Mouse (Mus musculus) neural tube, embryonic 14.5 days (tissue): ENCODE measurements around the gene Atp11a. TPM values are rescaled to one million over a fixed set of nuclear protein-coding genes. Genes with fewer than 3 reads are reported as not detected.

ENCODE experiments used
- ATAC-seq: fragments of 200-750 bp; cut with Nextera tagmentation; 2 replicates; pipeline ENCODE4 v1.8.0; 2017; ENCODE audit warnings: low read depth, mild to moderate bottlenecking, moderate TSS enrichment, moderate library complexity
- H3K27ac ChIP-seq: fragments of 300-500 bp; sonication (generic); 2 replicates; pipeline ENCODE4 v1.5.1; 2014; ENCODE audit warnings: low read depth, mild to moderate bottlenecking, control low read depth, low read length, moderate library complexity, mixed read lengths
- H3K27me3 ChIP-seq: fragments of 300-500 bp; sonication (generic); 2 replicates; pipeline ENCODE4 v1.6.1; 2014; ENCODE audit warnings: low read length; ENCODE audit not compliant: control insufficient read depth, insufficient read depth
- H3K36me3 ChIP-seq: fragments of 300-500 bp; sonication (generic); 2 replicates; pipeline ENCODE4 v1.6.1; 2014; ENCODE audit warnings: low read length, mixed read lengths; ENCODE audit not compliant: control insufficient read depth, insufficient read depth
- H3K4me1 ChIP-seq: fragments of 300-500 bp; sonication (generic); 2 replicates; pipeline ENCODE4 v1.6.1; 2014; ENCODE audit warnings: low read length; ENCODE audit not compliant: control insufficient read depth, insufficient read depth
- H3K4me2 ChIP-seq: fragments of 300-500 bp; sonication (generic); 2 replicates; pipeline ENCODE4 v1.6.1; 2014; ENCODE audit warnings: mild to moderate bottlenecking, low read depth, low read length, control low read depth
- H3K4me3 ChIP-seq: fragments of 300-500 bp; sonication (generic); 2 replicates; pipeline ENCODE4 v1.5.1; 2014; ENCODE audit warnings: low read depth, low read length, control low read depth, mixed read lengths
- H3K9ac ChIP-seq: fragments of 300-500 bp; sonication (generic); replicated peaks from 2 replicates; pipeline ENCODE4 v1.6.1; 2014; ENCODE audit warnings: low read depth, mild to moderate bottlenecking, control low read depth, low read length, mixed read lengths
- H3K9me3 ChIP-seq: fragments of 300-500 bp; sonication (generic); 2 replicates; pipeline ENCODE4 v1.6.1; 2016; ENCODE audit warnings: low read length; ENCODE audit not compliant: control insufficient read depth
- WGBS: fragments of 180-500 bp; shearing (Covaris S2); extraction: QIAGEN DNeasy Blood & Tissue Kit; methylation state at CpG from one replicate; pipeline ENCODE4 v1.1.7; 2014; 5-methylcytosine and 5-hydroxymethylcytosine counted together
- polyA plus RNA-seq: library from polyadenylated mRNA; unstranded; fragments of >200 nt; fragmentation: Nextera tagmentation; extraction: Ambion mirVana; gene quantifications from 2 replicates; pipeline ENCODE4 v1.2.1, GENCODE M21; 2014

The Atp11a gene
- polyA plus RNA-seq, 1 experiment from 2014 or later: 17.1 TPM

DNA sequence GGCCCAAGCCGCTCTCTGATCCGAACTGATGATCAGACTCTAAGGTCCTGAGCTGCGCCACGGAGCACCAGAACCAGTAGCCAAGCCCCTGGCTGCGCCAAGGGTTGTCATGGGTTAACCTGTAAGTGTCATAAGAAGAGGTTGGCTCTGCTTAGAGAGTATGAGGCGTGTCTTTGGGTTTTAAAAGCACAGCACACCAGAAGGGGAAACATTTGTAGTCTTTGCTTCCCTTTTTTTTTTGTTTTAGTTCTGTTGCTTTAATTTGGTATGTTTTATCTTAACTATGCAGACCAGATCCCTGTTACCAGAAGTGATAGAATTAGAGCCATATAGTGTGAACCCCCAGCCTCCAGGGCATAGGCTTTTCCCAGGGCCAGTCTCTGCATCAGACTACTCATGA lies 123.3 kb downstream of the Atp11a start:
- no peaks in the 10 kb centered on the region for H3K36me3 ChIP-seq
- H3K9ac ChIP-seq: no peak overlapping the region
- ATAC-seq: no peak
- H3K9me3 ChIP-seq: no peaks in the 10 kb centered on the region
- H3K4me3 ChIP-seq: no peak overlapping the region
- H3K4me2 ChIP-seq: no peak overlapping the region
- no peaks in the 10 kb centered on the region for H3K27me3 ChIP-seq
- H3K4me1 ChIP-seq: no peaks in the 10 kb centered on the region
- no peak overlapping the region for H3K27ac ChIP-seq
- 95% methylated on average over 6 of the region's 6 CpGs for WGBS

DNA sequence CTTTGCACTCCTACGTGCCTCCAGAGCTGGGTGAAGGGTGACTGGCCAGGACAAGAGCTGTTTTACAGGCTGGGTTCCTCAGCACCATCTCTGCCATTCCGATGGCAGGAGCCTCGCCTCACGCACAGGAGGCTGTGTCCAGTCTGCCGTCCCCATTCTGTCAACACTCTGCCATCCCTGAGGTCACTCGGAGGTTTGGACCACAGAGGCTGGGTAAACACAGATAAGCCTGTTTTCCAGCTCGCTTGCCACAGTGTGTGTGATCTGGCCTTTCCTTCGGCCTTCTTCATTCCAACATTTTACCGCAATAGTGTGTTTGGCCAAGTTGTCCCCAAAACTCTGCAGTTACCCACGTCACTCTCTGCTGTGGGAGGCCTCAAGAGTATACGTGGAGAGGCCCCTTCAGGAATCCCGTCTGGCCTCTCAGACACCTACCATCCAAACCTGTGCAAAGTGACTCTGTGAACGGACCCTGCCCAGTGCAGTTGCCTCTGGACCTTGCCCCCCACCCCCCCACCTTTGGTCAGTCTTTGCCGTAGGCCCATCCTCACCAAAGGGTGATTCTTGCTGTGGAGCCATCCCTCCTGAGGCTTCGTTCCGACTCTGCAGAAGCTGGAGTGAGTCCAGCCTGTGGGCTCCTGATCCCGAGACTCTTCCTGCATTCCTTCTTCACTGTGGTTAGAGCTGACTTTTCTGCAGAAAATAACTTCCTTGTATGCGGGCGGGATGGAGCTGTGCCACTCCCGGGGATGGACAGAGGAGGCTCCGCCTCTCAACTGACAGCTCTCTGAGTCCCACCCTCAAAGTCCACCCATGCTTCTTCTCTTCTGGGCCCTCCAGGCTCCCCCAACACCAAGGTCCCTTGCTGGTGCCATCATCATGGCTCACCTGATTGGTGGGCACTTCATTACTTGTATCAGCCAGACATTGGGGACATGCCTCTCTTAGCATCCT lies 126.5 kb downstream of the Atp11a start:
- Histone ChIP-seq H3K27ac (no peak overlapping the region), H3K4me1 (no peaks in the 10 kb centered on the region), H3K27me3 (no peaks in the 10 kb centered on the region), H3K4me3 (no peak overlapping the region), H3K9ac (no peak overlapping the region), H3K36me3 (no peaks in the 10 kb centered on the region), H3K9me3 (no peaks in the 10 kb centered on the region), H3K4me2 (no peak overlapping the region)
- no peak for ATAC-seq
- WGBS: 91% methylated on average over 21 of the region's 21 CpGs

DNA sequence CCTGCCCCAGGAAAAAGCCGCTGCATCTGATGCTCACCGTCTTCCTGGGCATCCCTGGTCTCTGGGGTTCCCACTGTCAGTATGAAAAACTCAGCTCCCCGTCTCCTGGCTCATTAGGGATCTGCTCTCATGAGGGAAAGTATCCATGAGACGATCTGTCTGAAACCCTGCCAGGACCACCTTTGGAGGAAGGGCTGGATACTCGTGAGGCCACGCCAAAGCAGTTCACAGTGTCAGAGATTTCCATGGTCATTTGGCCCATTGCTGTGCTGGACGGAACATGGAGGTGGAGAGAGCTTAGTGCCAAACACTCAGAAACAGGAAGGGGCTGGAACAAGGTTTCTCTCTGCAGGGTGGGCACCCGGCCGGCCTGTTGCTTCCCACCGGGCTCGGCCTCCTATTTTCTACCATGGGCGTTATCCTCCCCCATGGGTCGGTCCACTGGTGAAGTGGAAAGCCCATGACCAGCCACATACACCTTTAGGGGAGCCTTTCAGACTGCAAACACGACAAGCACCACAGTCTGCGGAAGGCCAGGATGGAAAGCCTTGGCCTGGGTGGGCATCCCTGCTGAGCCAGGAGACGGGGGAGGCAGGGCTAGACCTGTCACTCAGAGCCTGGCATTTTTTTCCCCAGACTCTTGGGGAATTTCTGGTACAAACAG lies 131.1 kb downstream of the Atp11a start:
- ATAC-seq: no peak
- no peaks in the 10 kb centered on the region for H3K4me1 ChIP-seq
- H3K4me2 ChIP-seq: no peak overlapping the region
- no peaks in the 10 kb centered on the region for H3K36me3 ChIP-seq
- no peak overlapping the region for H3K9ac ChIP-seq
- no peaks in the 10 kb centered on the region for H3K9me3 ChIP-seq
- H3K4me3 ChIP-seq: no peak overlapping the region
- WGBS: 88% methylated on average over 16 of the region's 16 CpGs
- no peak overlapping the region for H3K27ac ChIP-seq
- no peaks in the 10 kb centered on the region for H3K27me3 ChIP-seq

DNA sequence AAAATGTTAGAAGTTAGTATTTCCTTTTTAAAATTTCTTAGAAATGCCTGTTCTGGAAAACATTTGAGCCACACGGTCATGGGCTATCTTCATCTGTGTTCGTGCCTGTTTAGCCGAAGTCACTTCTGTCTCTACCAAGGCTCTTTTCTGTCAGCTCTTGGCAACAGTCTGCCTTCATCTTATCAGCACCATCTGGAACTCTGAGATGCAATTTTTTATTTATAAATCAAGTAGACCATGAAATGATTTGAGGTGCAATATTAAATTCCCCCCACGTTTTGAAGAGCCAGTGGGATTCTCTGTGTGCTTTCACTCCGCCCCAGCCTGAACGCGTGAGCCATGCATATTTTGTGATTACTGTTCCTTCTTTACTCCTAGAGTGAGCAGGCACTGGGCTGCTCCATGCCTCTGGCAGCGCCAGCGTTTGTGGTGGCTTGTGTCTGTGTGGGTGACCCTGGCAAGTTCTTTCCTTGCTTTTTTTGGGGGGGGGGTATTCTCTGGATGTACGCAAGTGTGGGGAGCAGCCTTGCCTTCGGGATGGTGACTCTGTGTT lies 132.3 kb downstream of the Atp11a start:
- no peak overlapping the region for H3K4me2 ChIP-seq
- H3K27me3 ChIP-seq: no peaks in the 10 kb centered on the region
- no peaks in the 10 kb centered on the region for H3K9me3 ChIP-seq
- H3K27ac ChIP-seq: no peak overlapping the region
- no peak overlapping the region for H3K9ac ChIP-seq
- H3K4me3 ChIP-seq: no peak overlapping the region
- H3K4me1 ChIP-seq: no peaks in the 10 kb centered on the region
- 89% methylated on average over 11 of the region's 11 CpGs for WGBS
- H3K36me3 ChIP-seq: no peaks in the 10 kb centered on the region
- no peak for ATAC-seq

DNA sequence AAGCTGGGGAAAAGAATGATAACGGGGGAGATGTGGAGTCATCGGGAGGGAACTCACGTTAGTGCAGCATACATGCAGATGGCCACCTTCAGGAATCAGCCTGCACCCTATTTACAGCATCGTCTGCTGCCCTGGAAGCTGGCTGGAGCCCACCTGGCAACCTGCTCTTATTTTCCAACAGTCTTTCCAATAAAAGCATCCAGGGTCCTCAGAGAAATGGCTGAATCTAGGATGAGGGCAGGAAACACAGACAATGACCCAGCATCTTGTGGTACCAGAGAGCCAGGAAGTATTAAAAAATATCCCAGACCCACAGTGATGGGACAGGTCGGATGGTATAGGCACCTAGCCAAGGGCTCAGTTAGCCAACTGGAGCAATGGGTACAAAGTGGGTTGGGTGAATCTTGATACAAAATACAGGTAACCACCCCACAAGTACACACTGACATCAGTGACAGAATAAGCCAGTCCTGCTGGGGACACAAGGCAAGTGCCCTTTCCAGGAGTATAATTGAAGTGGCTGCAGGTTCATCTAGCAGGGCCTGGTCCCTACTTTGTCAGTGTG lies 136.2 kb downstream of the Atp11a start:
- no peak for ATAC-seq
- Histone ChIP-seq H3K4me1 (no peaks in the 10 kb centered on the region), H3K9ac (no peak overlapping the region), H3K36me3 (no peaks in the 10 kb centered on the region), H3K27ac (no peak overlapping the region), H3K4me3 (no peak overlapping the region), H3K4me2 (no peak overlapping the region), H3K9me3 (no peaks in the 10 kb centered on the region), H3K27me3 (no peaks in the 10 kb centered on the region)
- whole genome bisulfite sequencing: 89% methylated on average over 5 of the region's 5 CpGs

DNA sequence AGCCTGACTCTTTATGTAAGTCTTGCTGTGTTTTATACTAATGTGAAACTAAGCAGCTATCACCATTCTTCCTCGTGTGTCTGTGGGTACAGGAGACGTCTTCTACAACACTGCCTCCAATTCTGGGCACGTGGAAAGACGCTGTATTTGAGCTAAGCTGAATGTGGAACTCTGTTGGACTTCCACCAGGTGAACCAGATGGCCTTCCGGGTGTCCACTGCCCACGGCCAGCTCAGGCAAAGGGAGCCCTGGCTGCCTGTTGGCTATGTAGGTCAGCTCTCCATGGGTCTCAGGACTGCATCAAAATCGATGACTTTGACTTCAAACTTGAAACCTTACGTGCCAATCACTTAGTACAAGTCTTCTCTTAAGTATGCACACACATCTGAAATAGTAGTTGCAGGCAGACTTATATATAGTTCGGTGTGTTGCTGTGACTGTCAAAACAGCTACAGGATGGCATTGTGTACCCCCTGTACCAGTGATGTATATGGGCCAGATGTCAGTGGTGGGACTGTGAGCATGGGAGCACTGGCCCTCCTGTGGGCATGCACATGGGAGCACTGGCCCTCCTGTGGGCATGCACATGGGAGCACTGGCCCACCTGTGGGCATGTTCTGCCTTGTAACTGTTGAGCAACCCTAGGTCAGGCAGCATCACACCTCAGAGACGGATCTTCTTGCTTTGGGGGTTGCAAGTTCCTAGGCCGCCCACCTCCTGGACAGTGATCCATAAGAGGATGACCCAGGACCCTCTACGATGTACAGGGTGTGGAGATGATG lies 137.2 kb downstream of the Atp11a start:
- Histone ChIP-seq H3K9me3 (no peaks in the 10 kb centered on the region), H3K36me3 (no peaks in the 10 kb centered on the region), H3K4me3 (no peak overlapping the region), H3K27ac (no peak overlapping the region), H3K4me2 (no peak overlapping the region), H3K4me1 (no peaks in the 10 kb centered on the region), H3K27me3 (no peaks in the 10 kb centered on the region), H3K9ac (no peak overlapping the region)
- ATAC-seq: no peak
- 90% methylated on average over 12 of the region's 12 CpGs for WGBS

DNA sequence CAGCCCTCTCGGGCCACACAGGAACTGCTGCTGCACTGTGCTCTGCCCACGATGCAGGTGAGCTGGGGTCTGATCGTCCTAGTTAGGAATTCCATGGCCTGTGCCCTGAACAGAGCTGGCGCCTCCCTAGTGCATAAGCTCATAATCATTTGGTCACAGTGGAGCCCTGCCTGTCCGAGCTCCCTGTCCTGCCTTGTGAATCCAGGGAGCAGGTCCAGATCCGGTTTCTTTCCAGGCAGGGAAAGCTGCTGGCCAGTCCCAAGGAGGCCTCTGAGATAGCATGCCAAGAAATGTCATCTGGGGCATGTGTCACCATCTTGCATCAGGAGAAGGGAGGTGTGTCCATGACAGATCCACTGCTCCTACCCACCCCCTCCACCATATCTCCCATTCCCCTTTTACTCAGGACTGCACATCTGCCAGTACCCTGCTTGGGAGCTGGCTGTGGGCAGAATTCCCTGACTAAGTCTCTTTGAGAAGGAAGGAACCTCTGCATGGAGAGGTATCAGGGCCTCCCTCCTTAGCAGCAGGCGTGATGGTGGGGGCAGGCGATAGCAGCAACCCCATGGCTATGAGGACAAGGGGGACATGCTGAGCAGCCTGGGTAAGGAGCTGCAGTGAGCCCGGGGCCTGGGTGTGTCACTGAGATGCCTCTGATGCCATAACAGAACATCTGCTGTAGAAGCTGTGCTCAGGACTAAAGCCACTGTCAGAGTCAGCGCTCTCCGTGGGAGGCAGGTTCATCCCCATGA lies 138.1 kb downstream of the Atp11a start:
- Histone ChIP-seq H3K4me3 (no peak overlapping the region), H3K27me3 (no peaks in the 10 kb centered on the region), H3K4me2 (no peak overlapping the region), H3K9me3 (no peaks in the 10 kb centered on the region), H3K4me1 (no peaks in the 10 kb centered on the region), H3K9ac (no peak overlapping the region), H3K36me3 (no peaks in the 10 kb centered on the region), H3K27ac (no peak overlapping the region)
- no peak for ATAC-seq
- WGBS: 84% methylated on average over 11 of the region's 11 CpGs

DNA sequence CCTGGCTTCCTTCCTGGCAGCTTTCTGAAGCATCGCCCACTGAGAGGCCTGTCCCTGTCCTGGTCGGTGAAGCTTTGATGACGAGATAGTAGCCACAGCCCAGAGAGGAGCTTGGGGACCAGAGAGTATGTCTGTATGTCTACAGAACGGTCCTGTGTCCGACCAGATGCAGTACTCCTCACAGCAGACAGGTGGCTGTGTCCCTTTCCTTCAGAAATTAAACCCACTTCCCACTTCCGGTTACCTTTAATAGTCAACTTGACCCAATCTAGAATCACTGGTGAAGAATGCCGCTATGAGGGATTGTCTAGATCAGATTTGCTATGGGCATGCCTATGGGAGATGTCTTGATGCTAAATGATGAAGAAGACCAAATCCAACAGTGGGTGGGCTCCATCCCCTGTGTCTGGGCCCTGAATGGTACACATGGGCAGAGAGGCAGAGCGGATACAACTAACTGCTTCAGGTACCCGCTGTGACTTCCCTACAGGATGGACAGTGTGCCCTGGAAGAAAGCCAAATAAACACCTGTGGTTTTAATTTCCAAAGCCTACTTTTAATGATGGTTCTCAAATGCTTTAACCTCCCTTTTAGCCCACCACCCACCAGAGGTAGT lies 138.8 kb downstream of the Atp11a start:
- Histone ChIP-seq H3K4me1 (no peaks in the 10 kb centered on the region), H3K27me3 (no peaks in the 10 kb centered on the region), H3K36me3 (no peaks in the 10 kb centered on the region), H3K9me3 (no peaks in the 10 kb centered on the region), H3K4me3 (no peak overlapping the region), H3K9ac (no peak overlapping the region), H3K27ac (no peak overlapping the region), H3K4me2 (no peak overlapping the region)
- ATAC-seq: no peak
- WGBS: 78% methylated on average over 9 of the region's 9 CpGs
